Comparison of ENCODE assay signal across 13 mouse cellular contexts in the genomic region with DNA sequence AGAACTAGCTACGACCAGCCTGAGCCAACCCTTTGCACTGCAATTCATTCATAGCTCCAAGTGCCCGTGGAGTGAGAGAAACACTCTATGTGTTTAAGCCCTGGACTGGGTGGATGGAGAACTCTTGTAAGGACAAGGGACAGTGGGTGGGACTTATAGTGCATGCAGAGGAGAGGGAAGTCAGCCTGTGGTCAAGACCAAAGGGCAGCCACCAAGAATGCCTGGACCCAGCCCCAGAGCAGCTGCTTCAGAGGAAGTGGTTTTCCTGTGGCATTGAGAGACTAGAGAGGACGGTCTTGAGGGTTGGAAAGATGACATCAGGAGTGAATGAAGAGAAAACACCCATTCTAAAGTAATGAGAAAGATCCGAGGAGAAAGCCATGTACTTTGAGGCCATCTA. TPM values are rescaled to one million over a fixed set of nuclear protein-coding genes. Genes with fewer than 3 reads are reported as not detected.
DNase-seq lines count a peak whose midpoint lies in the region; ATAC-seq lines count a peak whose summit lies in the region.
"Had no signal": no experiment of that assay in that cellular context is flagged by ENCODE, and none has a peak within 500 bp of the region (broad histone marks: within the 10 kb centered on the region; RNA-seq: fewer than 3 reads in every experiment).

No protein-coding gene starts in this region.

- 79% methylated on average over 4 of the region's 4 CpGs for WGBS in midbrain, embryonic 14.5 days
- 76% methylated on average over 4 of the region's 4 CpGs for WGBS in hindbrain, embryonic 14.5 days

- no peak overlapping the region for H3K9ac ChIP-seq in midbrain, embryonic 14.5 days (replicated peaks; ENCODE audit: low read length)
- no peak overlapping the region for H3K9ac ChIP-seq in hindbrain, embryonic 14.5 days
- H3K9ac ChIP-seq: embryonic facial prominence, embryonic 13.5 days had no signal

- H3K36me3 ChIP-seq in midbrain, embryonic 14.5 days (ENCODE audit: control insufficient read depth, insufficient read depth, low read length), result no peaks in the 10 kb centered on the region
- no peaks in the 10 kb centered on the region for H3K36me3 ChIP-seq in hindbrain, embryonic 14.5 days (replicated peaks; ENCODE audit: control insufficient read depth, insufficient read depth)
- H3K36me3 ChIP-seq: embryonic facial prominence, embryonic 13.5 days had no signal

- H3K4me2 ChIP-seq in midbrain, embryonic 14.5 days (ENCODE audit: low read length), result no peak overlapping the region
- H3K4me2 ChIP-seq in hindbrain, embryonic 14.5 days (replicated peaks), result no peak overlapping the region
- H3K4me2 ChIP-seq: embryonic facial prominence, embryonic 13.5 days had no signal

- H3K4me3 ChIP-seq in midbrain, embryonic 14.5 days (replicated peaks; ENCODE audit: low read depth, low read length), result no peak overlapping the region
- no peak overlapping the region for H3K4me3 ChIP-seq in hindbrain, embryonic 14.5 days (replicated peaks; ENCODE audit: low read length)
- H3K4me3 ChIP-seq: embryonic facial prominence, embryonic 13.5 days had no signal

- intact Hi-C loops in heart, postnatal 25 days (cut with DNase I), result no loop called here

- ATAC-seq in megakaryocyte, adult 5-6 weeks (ENCODE audit: poor library complexity, severe bottlenecking), result peak; percentile 72
- no peak for ATAC-seq in midbrain, embryonic 14.5 days (ENCODE audit: low FRiP score, low TSS enrichment)
- no peak for ATAC-seq in hindbrain, embryonic 14.5 days (ENCODE audit: low FRiP score)
- ATAC-seq: intestine, postnatal 0 days had no signal

- H3K9me3 ChIP-seq in midbrain, embryonic 14.5 days (ENCODE audit: control insufficient read depth, low read length), result no peaks in the 10 kb centered on the region
- no peaks in the 10 kb centered on the region for H3K9me3 ChIP-seq in hindbrain, embryonic 14.5 days (ENCODE audit: control insufficient read depth, low read length)
- H3K9me3 ChIP-seq: embryonic facial prominence, embryonic 13.5 days had no signal

- 0 out of 2 replicates have a peak, but pooled peaks cover 3% of the 10 kb centered on the region for H3K4me1 ChIP-seq in midbrain, embryonic 14.5 days (ENCODE audit: control insufficient read depth, insufficient read depth, low read length)
- H3K4me1 ChIP-seq in hindbrain, embryonic 14.5 days (replicated peaks; ENCODE audit: control insufficient read depth, insufficient read depth, low read length), result peaks cover 5% of the 10 kb centered on the region

- H3K27me3 ChIP-seq in midbrain, embryonic 14.5 days (ENCODE audit: control insufficient read depth, insufficient read depth, low read length), result peaks cover 8% of the 10 kb centered on the region; the same call in 1 of the 2 replicates
- H3K27me3 ChIP-seq in hindbrain, embryonic 14.5 days (ENCODE audit: control insufficient read depth, insufficient read depth, low read length), result peaks cover 10% of the 10 kb centered on the region

- peak; percentile 4 for DNase-seq in heart, postnatal 25 days (ENCODE audit: low spot score)
- DNase-seq in heart, postnatal 4 days, result no peak
- peak; percentile 6 for DNase-seq in Muller cell, postnatal 12 days (ENCODE audit: inconsistent ontology term)
- DNase-seq in kidney, postnatal 14 days, result peak; percentile 29
- no peak for DNase-seq in midbrain, embryonic 14.5 days
- no peak for DNase-seq in hindbrain, embryonic 14.5 days (ENCODE audit: low spot score)
- DNase-seq in right cerebral cortex, adult 2 months (ENCODE audit: low spot score in 2 of 2), result no peak

- H3K27ac ChIP-seq in midbrain, embryonic 14.5 days (replicated peaks; ENCODE audit: low read depth, low read length), result no peak overlapping the region
- H3K27ac ChIP-seq in hindbrain, embryonic 14.5 days, result no peak overlapping the region
- H3K27ac ChIP-seq: embryonic facial prominence, embryonic 13.5 days had no signal

RNA-seq across cellular contexts. Expression of a gene that starts 5.2 kb away (rescaled TPM):
- total RNA-seq in heart, postnatal 25 days (2021), result 10 to 100 TPM in 1 of 2 experiments, 1 to 10 TPM in 1; 8.7 to 10.3 TPM
- 1 to 10 TPM; 6.3 to 6.7 TPM for total RNA-seq in heart, postnatal 4 days (2021)
- total RNA-seq in megakaryocyte, adult 5-6 weeks (2015), result 53.8 and 58.6 TPM in 2 replicates
- total RNA-seq in megakaryocyte, adult 5-6 weeks (2017), result 55.0 and 61.5 TPM in 2 replicates
- polyA plus RNA-seq in midbrain, embryonic 14.5 days (2014; fragmentation: Nextera tagmentation; extraction: Ambion mirVana), result 0.36 and 0.38 TPM in 2 replicates
- polyA plus RNA-seq in hindbrain, embryonic 14.5 days (2014; fragmentation: Nextera tagmentation; extraction: Ambion mirVana), result 0.31 and 0.80 TPM in 2 replicates

RNA-seq across cellular contexts. Expression of a gene that starts 33.1 kb away (rescaled TPM):
- not detected for total RNA-seq in heart, postnatal 25 days (2021)
- total RNA-seq in heart, postnatal 4 days (2021), result not detected
- not detected in 2 replicates for total RNA-seq in megakaryocyte, adult 5-6 weeks (2015)
- not detected in 2 replicates for total RNA-seq in megakaryocyte, adult 5-6 weeks (2017)
- polyA plus RNA-seq in midbrain, embryonic 14.5 days (2014; fragmentation: Nextera tagmentation; extraction: Ambion mirVana), result not detected in 2 replicates
- polyA plus RNA-seq in hindbrain, embryonic 14.5 days (2014; fragmentation: Nextera tagmentation; extraction: Ambion mirVana), result not detected in 2 replicates
- total RNA-seq: heart, adult 18-20 months had no signal
- polyA plus RNA-seq: embryonic facial prominence, embryonic 13.5 days; intestine, postnatal 0 days; limb, embryonic 14.5 days; urinary bladder, adult 2 months had no signal

RNA-seq across cellular contexts. Expression of a gene that starts 50.5 kb away (rescaled TPM):
- not detected for total RNA-seq in heart, postnatal 25 days (2021)
- total RNA-seq in heart, postnatal 4 days (2021), result under 1 TPM in 1 of 2 experiments, not detected in 1; 0.12 TPM
- total RNA-seq in megakaryocyte, adult 5-6 weeks (2015), result 0.20 and 0.43 TPM in 2 replicates
- 0.24 TPM in 1 of 2 replicates, not detected in the other for total RNA-seq in megakaryocyte, adult 5-6 weeks (2017)
- not detected in 2 replicates for polyA plus RNA-seq in midbrain, embryonic 14.5 days (2014; fragmentation: Nextera tagmentation; extraction: Ambion mirVana)
- not detected in 2 replicates for polyA plus RNA-seq in hindbrain, embryonic 14.5 days (2014; fragmentation: Nextera tagmentation; extraction: Ambion mirVana)
- polyA plus RNA-seq: embryonic facial prominence, embryonic 13.5 days; urinary bladder, adult 2 months had no signal

Comparison
In these comparisons a context has a peak if more than half of its experiments do, and no peak if none do; other contexts are left out.
1. DNase-seq: peak in heart, postnatal 25 days (single experiment), Muller cell, postnatal 12 days (single experiment) and kidney, postnatal 14 days (single experiment); none in heart, postnatal 4 days (single experiment), midbrain, embryonic 14.5 days (single experiment), hindbrain, embryonic 14.5 days (single experiment) and right cerebral cortex, adult 2 months (0 of 2).
2. RNA of a gene that starts 5.2 kb away (total RNA-seq): 53.8 to 61.5 TPM in megakaryocyte, adult 5-6 weeks; 8.7 to 10.3 TPM in heart, postnatal 25 days and 6.3 to 6.7 TPM in heart, postnatal 4 days; every median in the first group is over 4 times any median in the second.